Mouse (Mus musculus) lung, postnatal 25 days (tissue): Measurements from ENCODE around the gene Map9.
"Not testable (repeated sequence)": the region's sequence is repeated elsewhere in the genome, so short reads cannot be mapped to it uniquely, and the experiment has no call there.

Experiments
- DNase-seq: peaks from one replicate; pipeline ENCODE4 v3.0.0; 2022; ENCODE audit warnings: low spot score

Map9 gene

DNA sequence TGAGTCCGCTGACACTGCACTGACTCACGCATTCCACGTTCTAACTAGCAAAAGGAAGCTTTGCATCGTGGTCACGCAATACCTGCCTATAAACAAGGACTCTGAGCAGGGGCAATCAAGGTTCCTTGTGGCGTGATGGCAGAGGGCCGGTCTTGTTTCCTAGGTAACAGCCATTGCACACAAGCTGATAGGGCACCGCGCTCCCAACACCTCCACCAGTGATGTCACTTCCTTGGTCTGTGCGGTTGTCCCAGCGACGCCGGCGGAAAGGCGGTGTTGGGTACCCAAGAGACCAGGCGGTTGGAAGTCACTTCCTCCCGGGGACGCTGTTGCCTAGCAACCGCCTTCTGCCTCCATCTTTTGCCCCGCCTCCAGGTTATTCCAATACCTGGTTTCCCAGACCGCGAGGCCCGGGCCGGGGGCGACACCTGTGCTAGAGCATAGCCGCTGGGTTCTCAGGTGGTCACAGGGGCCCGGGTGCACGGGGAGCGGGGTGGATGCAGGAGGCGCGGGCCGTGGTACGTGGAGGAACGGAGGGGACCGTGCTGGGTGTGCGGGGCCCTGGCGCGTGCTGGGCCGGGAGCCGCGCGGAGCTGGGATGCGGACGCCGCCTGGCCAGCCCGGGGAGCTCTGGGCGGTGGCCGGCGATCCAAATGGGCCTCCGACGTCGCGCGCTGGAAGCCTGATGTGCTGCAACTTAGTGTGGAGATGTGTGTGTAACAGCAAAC, at the start of gene Map9:
TSS of gene Map9 (plus strand) at position 248 of the 728 bp plus-strand sequence.
- DNase-seq = peak; percentile 98

- DNase-seq = no peak
Observed at GRCm38 (mm10) chr3:82315728-82316127, 42.1 kb upstream of the Map9 start.

DNA sequence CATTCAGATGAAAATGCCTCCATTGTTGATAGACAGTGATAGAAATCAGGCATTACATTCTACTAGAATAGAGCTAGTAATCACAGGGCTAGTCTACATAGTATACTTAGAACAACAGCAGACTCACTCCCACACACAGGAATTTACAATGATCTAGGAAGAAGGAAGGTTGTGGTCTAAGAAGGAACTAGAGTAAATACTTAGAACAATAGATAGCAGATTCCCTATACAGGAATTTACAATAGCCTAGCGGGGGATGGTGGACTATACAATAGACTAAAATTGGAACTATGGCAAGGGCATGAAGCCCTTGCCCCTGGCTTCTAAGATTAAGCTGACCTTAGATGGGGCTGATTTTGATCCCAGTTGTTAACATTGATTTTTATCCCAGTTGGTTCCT, 31.1 kb upstream of the Map9 start:
- not testable (repeated sequence) for DNase-seq

GRCm38 (mm10) chr3:82332067-82332466, 25.8 kb upstream of the Map9 start:
- DNase-seq = no peak

DNA sequence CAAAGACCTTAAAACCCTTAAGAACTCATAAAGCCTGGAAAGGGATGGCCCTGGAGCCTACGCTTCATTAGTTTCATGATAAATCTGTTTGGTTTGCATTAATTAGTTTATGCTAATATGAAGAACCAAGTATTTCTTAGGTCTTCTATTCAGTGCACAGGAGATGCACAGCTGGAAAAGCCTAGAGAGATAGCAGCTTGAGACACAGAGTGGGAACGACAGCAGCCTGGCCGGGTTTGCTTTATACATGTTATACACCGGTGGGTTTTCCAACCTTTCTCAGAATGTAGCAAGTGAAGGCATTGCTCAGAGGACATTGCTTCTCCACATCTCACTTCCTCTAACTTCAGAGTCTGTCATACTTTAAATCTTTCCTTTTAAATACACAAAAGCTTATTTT, 25.3 kb upstream of the Map9 start:
- DNase-seq = no peak

GRCm38 (mm10) chr3:82333128-82333969, 24.5 kb upstream of the Map9 start:
- DNase-seq = peak; percentile 60

DNA sequence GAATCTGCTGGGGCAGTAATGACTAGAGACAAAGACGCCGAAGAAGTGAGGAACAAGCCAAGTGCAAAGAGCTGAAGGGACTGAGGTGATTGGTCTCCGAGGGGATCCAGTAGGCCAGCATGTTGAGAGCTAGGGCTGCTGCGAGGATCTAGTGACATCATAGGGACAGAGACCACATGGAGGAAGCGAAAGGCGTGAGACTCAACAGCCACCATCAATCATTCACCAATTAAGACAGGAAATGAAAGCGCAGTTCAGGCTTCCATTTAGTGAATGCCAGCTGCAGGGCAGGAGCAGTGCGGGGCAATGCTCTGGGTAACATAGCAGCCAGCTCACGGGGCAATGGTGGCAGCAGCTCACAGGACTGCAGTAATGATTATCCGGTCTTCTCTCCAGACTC, 17.7 kb upstream of the Map9 start:
- no peak for DNase-seq

GRCm38 (mm10) chr3:82348277-82348860, 9.5 kb upstream of the Map9 start:
- no peak for DNase-seq

DNA sequence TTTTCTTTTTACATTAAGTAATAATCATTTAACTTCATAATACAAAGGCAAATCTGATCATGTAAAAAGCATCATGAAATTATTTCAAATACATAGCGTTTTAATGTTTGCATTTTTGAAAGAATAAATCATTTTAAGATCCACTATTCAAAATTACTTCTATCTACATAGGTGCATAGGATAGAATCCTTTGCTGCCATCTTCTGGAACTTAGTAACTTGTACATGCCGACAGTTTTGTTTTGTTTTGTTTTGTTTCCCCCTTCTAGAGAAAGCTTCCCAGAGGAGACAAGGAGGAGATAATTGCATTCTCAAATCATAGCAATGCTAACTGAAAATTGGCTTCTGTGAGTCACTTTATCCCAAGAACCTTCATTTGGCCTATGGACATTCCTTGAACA, 7.5 kb upstream of the Map9 start:
- no peak for DNase-seq

GRCm38 (mm10) chr3:82357340-82357739, 504 bp upstream of the Map9 start:
- DNase-seq = no peak

- DNase-seq = no peak
Observed at GRCm38 (mm10) chr3:82359036-82359435, 1.2 kb downstream of the Map9 start.

- no peak for DNase-seq
Observed at GRCm38 (mm10) chr3:82362452-82362851, 4.6 kb downstream of the Map9 start.

DNA sequence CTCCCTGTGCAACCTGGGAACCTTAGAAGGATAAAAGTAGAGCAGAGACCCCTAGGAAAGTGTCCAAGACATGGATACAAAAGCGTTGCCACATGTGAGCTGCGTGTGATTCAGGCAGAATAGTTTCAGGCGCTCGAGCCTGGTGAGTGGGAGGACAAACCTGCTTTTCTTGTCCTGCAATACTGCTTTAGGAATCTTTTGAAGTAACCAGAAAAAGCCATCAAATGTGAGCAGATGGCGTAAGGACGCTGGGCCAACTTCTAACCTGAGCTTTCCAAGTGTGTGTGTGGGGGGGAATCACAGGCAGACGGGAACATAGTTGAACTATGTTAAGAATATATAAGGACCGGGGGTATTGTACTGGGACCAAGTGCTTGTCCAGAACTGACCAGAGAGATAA, 6.7 kb downstream of the Map9 start:
- DNase-seq = peak; percentile 35

GRCm38 (mm10) chr3:82364988-82365387, 7.1 kb downstream of the Map9 start:
- DNase-seq = no peak

- peak; percentile 51 for DNase-seq
Observed at GRCm38 (mm10) chr3:82369063-82369860, 11.4 kb downstream of the Map9 start.

GRCm38 (mm10) chr3:82370439-82371011, 12.7 kb downstream of the Map9 start:
- peak; percentile 37 for DNase-seq

- no peak for DNase-seq
Observed at GRCm38 (mm10) chr3:82376965-82377364, 19.1 kb downstream of the Map9 start.

- DNase-seq = no peak
Observed at GRCm38 (mm10) chr3:82382325-82382724, 24.5 kb downstream of the Map9 start.

- DNase-seq = no peak
Observed at GRCm38 (mm10) chr3:82385091-82385490, 27.2 kb downstream of the Map9 start.

GRCm38 (mm10) chr3:82405830-82406229, 48.0 kb downstream of the Map9 start:
- DNase-seq = no peak

DNA sequence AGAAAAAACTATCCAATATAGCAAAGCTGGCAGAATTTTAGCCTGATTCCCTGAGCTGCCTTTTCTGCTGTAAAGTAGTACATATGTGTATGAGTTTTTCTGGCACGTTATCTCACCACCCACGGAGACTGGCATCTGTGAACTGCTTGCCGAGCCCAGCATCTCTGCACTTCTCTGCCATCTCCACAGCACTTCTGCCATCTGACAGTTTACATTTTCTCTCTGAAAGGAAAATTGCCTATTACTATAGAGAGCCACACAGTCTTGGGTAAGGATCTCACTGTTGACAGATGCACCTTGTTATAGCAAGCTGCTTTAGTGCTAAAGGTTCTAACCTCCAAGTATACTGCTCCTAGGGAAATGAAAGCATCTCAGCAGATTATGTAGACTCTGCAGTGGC, 48.5 kb downstream of the Map9 start:
- no peak for DNase-seq

DNA sequence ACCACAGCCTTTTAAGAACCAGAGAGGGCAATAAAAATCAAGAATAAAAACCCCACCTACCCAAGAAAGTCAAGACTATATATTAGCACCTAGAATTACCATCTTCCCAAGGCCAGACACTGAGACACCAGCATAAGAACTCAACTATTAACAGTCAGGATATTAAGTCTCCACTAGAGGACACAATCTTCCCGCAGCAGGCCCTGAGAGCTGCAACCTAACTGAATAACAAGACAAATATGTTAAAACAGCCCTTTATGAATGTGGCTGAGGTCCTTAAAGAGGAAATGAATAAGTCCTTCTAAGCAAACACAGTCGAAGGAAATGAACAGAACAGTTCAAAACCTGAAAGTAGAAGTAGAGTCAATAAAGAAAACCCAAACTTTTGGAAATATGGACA, 49.6 kb downstream of the Map9 start:
- DNase-seq = no peak
